Mouse (Mus musculus): Measurements from ENCODE around the gene Zfp64. TPM values are rescaled to one million over a fixed set of nuclear protein-coding genes. Genes with fewer than 3 reads are reported as not detected.

Gene Zfp64
- total RNA-seq, 2 experiments from 2014 or later = 12.2 to 13.3 TPM

Other genes with a start within 250 kb of the Zfp64 start
- gene Atp9a, start 213.2 kb downstream of the Zfp64 start, total RNA-seq (2021) = 10 to 100 TPM; 56.8 to 57.7 TPM
- gene Sall4, start 187.6 kb downstream of the Zfp64 start, total RNA-seq (2021) = 1 to 10 TPM; 1.1 to 1.5 TPM